Mouse (Mus musculus) embryonic facial prominence, embryonic 15.5 days (tissue): ENCODE measurements around the gene Gpr84. TPM values are rescaled to one million over a fixed set of nuclear protein-coding genes. Genes with fewer than 3 reads are reported as not detected.

Experiments
- ATAC-seq: fragments of 200-750 bp; cut with Nextera tagmentation; 2 replicates; pipeline ENCODE4 v1.8.0; 2017; ENCODE audit warnings: low read depth, moderate TSS enrichment; ENCODE audit not compliant: insufficient number of reproducible peaks, low FRiP score, low TSS enrichment
- H3K27ac ChIP-seq: fragments of 300-500 bp; sonication (generic); replicated peaks from 2 replicates; pipeline ENCODE4 v1.5.1; 2015; ENCODE audit warnings: mild to moderate bottlenecking, inconsistent platforms
- H3K27me3 ChIP-seq: fragments of 300-500 bp; sonication (generic); 2 replicates; pipeline ENCODE4 v1.6.1; 2015; ENCODE audit warnings: inconsistent platforms
- H3K36me3 ChIP-seq: fragments of 300-500 bp; sonication (generic); 2 replicates; pipeline ENCODE4 v1.6.1; 2015; ENCODE audit warnings: mild to moderate bottlenecking, inconsistent platforms
- H3K4me1 ChIP-seq: fragments of 300-500 bp; sonication (generic); 2 replicates; pipeline ENCODE4 v1.6.1; 2015; ENCODE audit warnings: inconsistent platforms
- H3K4me2 ChIP-seq: fragments of 300-500 bp; sonication (generic); replicated peaks from 2 replicates; pipeline ENCODE4 v1.6.1; 2015; ENCODE audit warnings: mild to moderate bottlenecking, inconsistent platforms
- H3K4me3 ChIP-seq: fragments of 300-500 bp; sonication (generic); replicated peaks from 2 replicates; pipeline ENCODE4 v1.5.1; 2015; ENCODE audit warnings: mild to moderate bottlenecking, inconsistent platforms
- H3K9ac ChIP-seq: fragments of 300-500 bp; sonication (generic); 2 replicates; pipeline ENCODE4 v1.6.1; 2015; ENCODE audit warnings: inconsistent platforms
- H3K9me3 ChIP-seq: fragments of 300-500 bp; sonication (generic); replicated peaks from 2 replicates; pipeline ENCODE4 v1.6.1; 2016; ENCODE audit warnings: inconsistent platforms
- WGBS: fragments of 180-500 bp; shearing (Covaris S2); methylation state at CpG from one replicate; pipeline ENCODE4 v1.1.7; 2015; 5-methylcytosine and 5-hydroxymethylcytosine counted together
- polyA plus RNA-seq: library from polyadenylated mRNA; unstranded; fragments of >200 nt; fragmentation: Nextera tagmentation; extraction: Ambion mirVana; gene quantifications from 2 replicates; pipeline ENCODE4 v1.2.1, GENCODE M21; 2015

The Gpr84 gene
- polyA plus RNA-seq, 1 experiment from 2014 or later: 0.73 TPM

- Histone ChIP-seq H3K9me3 (no peaks in the 10 kb centered on the region), H3K9ac (no peak overlapping the region), H3K4me1 (peaks cover 74% of the 10 kb centered on the region), H3K36me3 (no peaks in the 10 kb centered on the region), H3K27ac (no peak overlapping the region; the same call in 1 of the 2 replicates), H3K27me3 (peaks cover 14% of the 10 kb centered on the region; the same call in 1 of the 2 replicates), H3K4me3 (no peak overlapping the region), H3K4me2 (no peak overlapping the region)
- ATAC-seq: no peak
- WGBS: 18% methylated on average over 7 of the region's 7 CpGs
These were observed 25.2 kb upstream of the Gpr84 start for GRCm38 (mm10) chr15:103335488-103336235.

DNA sequence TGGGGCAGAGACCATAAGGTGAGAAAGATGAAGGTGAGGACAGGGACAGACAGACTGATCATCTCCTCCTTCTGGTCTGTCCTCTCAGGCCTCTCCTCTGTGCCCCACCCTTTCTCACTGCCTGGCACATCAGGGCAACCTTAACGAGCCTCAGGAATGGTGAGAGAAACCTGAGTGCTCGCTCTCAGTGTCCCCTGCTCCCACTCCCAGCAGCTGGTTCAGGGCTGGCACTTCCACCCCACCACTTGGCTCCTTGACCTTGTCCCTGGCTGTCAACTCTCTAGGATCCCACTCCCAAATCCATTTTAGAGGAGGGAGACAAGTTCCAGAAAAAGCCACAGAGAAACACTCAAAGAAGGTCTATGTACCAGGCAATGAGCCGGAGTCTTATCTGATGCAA lies 24.6 kb upstream of the Gpr84 start:
- WGBS: 42% methylated on average over 3 of the region's 3 CpGs
- Histone ChIP-seq H3K27me3 (peaks cover 9% of the 10 kb centered on the region; the same call in 1 of the 2 replicates), H3K4me3 (no peak overlapping the region), H3K4me1 (peaks cover 68% of the 10 kb centered on the region), H3K27ac (no peak overlapping the region), H3K4me2 (no peak overlapping the region), H3K36me3 (no peaks in the 10 kb centered on the region), H3K9ac (no peak overlapping the region), H3K9me3 (no peaks in the 10 kb centered on the region)
- ATAC-seq: no peak

DNA sequence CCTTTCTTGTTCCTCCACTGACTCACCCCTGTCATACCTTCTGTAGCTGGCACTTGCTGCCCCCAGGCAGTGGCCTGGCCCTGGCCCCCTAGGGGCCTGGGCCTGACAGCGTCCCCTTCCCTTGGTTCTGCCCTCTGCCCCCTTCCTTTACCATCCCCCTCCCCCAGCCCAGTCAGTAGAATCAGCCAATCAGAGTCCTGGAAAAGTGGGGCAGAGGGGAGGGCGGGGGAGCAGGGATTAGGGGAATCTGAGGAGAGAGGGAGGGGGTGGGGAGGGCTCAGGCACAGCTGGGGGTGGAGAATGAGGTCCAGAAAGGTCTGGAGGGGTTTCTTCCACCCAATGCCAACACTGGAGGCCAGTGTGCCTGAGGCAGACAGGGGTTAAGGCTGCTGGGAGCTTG lies 23.8 kb upstream of the Gpr84 start:
- 0 out of 2 replicates have a peak overlapping the region, but pooled peaks have one; percentile 4 for H3K9ac ChIP-seq
- H3K27ac ChIP-seq: no peak overlapping the region
- no peak overlapping the region for H3K4me3 ChIP-seq
- no peak for ATAC-seq
- WGBS: 9% methylated on average over 2 of the region's 2 CpGs
- peaks cover 62% of the 10 kb centered on the region for H3K4me1 ChIP-seq
- H3K4me2 ChIP-seq: no peak overlapping the region
- H3K36me3 ChIP-seq: no peaks in the 10 kb centered on the region
- peaks cover 4% of the 10 kb centered on the region; the same call in 1 of the 2 replicates for H3K27me3 ChIP-seq
- H3K9me3 ChIP-seq: no peaks in the 10 kb centered on the region

GRCm38 (mm10) chr15:103333738-103334137 lies 23.3 kb upstream of the Gpr84 start:
- H3K4me2 ChIP-seq: no peak overlapping the region
- H3K27me3 ChIP-seq: no peaks in the 10 kb centered on the region
- peaks cover 58% of the 10 kb centered on the region for H3K4me1 ChIP-seq
- no peak for ATAC-seq
- 61% methylated on average over 5 of the region's 5 CpGs for WGBS
- H3K27ac ChIP-seq: no peak overlapping the region
- no peaks in the 10 kb centered on the region for H3K36me3 ChIP-seq
- no peak overlapping the region for H3K4me3 ChIP-seq
- H3K9ac ChIP-seq: 0 out of 2 replicates have a peak overlapping the region, but pooled peaks have one; percentile 4
- no peaks in the 10 kb centered on the region for H3K9me3 ChIP-seq

- WGBS: 49% methylated on average over 5 of the region's 5 CpGs
- H3K9ac ChIP-seq: no peak overlapping the region
These were observed 22.7 kb upstream of the Gpr84 start for GRCm38 (mm10) chr15:103333081-103333615.

DNA sequence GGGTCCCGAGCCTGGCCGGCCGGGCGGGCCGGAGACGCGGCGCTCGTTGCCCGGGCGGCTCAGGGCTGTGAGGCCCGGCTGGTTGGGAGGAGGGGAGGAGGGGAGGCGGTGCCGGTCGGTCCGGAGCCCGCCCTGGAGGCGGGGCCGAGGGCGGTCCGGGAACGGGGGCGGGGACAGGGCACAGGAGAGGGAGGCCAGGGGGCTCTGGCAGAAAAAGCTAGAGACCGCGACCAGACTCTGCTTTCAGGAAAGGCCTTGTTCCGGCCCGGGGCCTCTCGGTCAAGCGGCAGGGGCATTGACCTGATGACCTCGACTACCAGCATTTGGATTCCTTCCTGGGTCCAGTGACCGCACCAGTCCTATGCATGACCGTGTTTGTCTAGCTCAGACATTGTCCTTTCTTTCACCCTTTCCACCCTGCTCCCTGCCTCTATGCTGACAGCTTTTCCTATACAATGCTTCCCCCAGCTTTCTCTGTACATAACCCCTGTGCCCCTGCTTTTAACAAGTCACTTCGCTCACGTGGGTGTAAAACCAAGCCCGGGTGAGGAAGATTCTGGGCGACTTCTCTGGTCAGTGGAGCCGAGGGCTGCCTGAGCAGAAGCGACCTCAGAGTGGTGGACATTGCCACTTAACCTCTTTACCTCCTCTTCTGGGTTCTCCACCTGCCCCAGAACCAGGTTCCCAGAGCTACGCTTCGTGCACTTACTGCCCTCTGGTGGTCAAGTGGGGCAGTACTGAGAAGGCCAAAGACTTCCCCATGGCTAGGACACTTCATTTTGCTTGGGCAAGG lies 13.2 kb upstream of the Gpr84 start:
- Histone ChIP-seq H3K4me2 (peak overlapping the region; percentile 93), H3K27me3 (no peaks in the 10 kb centered on the region), H3K9me3 (no peaks in the 10 kb centered on the region), H3K27ac (peak overlapping the region; percentile 65), H3K4me3 (peak overlapping the region; percentile 69), H3K36me3 (peaks cover 7% of the 10 kb centered on the region), H3K9ac (peak overlapping the region; percentile 73), H3K4me1 (peaks cover 35% of the 10 kb centered on the region)
- WGBS: 2% methylated on average over 35 of the region's 40 CpGs
- peak; percentile 96 for ATAC-seq

More at GRCm38 (mm10) chr15:103333081-103333615, 22.7 kb upstream of the Gpr84 start:
- Histone ChIP-seq H3K9me3 (no peaks in the 10 kb centered on the region), H3K4me3 (no peak overlapping the region), H3K27me3 (no peaks in the 10 kb centered on the region), H3K27ac (peak overlapping the region; percentile 41; the same call in 1 of the 2 replicates), H3K4me1 (peaks cover 52% of the 10 kb centered on the region), H3K4me2 (no peak overlapping the region), H3K36me3 (no peaks in the 10 kb centered on the region)
- no peak for ATAC-seq

DNA sequence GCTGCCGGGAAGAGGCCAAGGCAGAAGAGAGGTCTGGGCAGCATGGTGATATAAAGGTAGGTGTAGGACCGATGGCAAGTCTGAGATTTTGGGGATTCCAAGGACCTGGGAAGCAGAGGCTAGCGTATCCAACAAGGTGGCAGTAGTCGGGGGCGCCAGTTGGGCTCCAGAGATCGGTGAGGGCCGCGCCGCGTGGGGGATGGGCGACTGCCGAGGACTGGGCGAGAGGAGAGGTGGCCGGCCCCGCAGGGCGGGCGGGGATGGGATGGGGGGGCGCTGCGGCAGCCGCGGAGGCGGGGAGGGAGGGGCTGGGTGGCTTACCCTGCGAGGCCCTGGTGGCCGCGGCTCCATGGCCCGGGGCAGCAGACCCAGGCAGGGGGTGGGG lies 12.7 kb upstream of the Gpr84 start:
- Histone ChIP-seq H3K4me3 (peak overlapping the region; percentile 69), H3K4me2 (peak overlapping the region; percentile 93), H3K4me1 (peaks cover 41% of the 10 kb centered on the region), H3K27me3 (no peaks in the 10 kb centered on the region), H3K9ac (peak overlapping the region; percentile 73), H3K36me3 (peaks cover 9% of the 10 kb centered on the region), H3K9me3 (no peaks in the 10 kb centered on the region), H3K27ac (peak overlapping the region; percentile 39; the same call in 1 of the 2 replicates)
- peak; percentile 52; the same call in 1 of the 2 replicates for ATAC-seq
- under 1% methylated on average over 17 of the region's 26 CpGs for WGBS

GRCm38 (mm10) chr15:103322396-103322795 lies 12.0 kb upstream of the Gpr84 start:
- H3K4me1 ChIP-seq: peaks cover 42% of the 10 kb centered on the region
- H3K4me3 ChIP-seq: peak overlapping the region; percentile 69
- H3K36me3 ChIP-seq: peaks cover 13% of the 10 kb centered on the region
- H3K9me3 ChIP-seq: no peaks in the 10 kb centered on the region
- no peak overlapping the region; the same call in 1 of the 2 replicates for H3K27ac ChIP-seq
- peak overlapping the region; percentile 93 for H3K4me2 ChIP-seq
- no peak for ATAC-seq
- WGBS: 43% methylated on average over 4 of the region's 4 CpGs
- H3K9ac ChIP-seq: peak overlapping the region; percentile 73; the same call in 1 of the 2 replicates
- H3K27me3 ChIP-seq: no peaks in the 10 kb centered on the region

GRCm38 (mm10) chr15:103321076-103321475 lies 10.7 kb upstream of the Gpr84 start:
- ATAC-seq: no peak

DNA sequence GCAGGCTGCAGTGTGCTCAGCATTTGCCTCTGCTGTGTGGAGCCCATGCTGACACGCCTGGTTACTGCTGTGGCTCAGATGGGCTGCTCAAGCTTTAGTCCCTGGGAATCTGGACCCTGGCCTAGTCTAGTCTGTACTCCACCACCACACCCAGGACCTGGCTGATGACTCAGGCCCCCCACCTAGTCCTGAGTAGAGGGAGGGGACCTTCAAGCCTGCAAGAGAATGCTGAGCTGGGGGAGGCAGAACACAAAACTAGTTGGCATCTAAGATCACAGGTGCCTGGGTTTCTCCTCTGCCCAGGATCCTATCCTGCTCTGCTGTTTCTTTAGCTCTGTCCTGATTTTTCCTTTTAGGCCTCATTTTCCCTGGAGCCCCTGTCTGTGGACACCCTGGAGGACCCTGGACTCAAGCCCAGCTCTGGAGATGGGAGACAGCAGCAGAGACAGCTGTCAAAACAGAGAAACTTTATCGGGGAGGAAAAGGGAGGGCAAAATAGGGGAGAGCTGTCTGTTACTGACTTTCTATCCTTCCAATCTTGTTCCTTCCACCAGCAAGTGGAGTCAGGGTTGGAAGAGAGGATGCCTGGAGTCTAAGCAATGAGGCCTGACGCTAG lies 7.9 kb upstream of the Gpr84 start:
- H3K4me2 ChIP-seq: no peak overlapping the region
- no peak overlapping the region for H3K9ac ChIP-seq
- H3K27ac ChIP-seq: no peak overlapping the region
- no peak for ATAC-seq
- 57% methylated on average over 3 of the region's 3 CpGs for WGBS
- H3K4me1 ChIP-seq: peaks cover 67% of the 10 kb centered on the region
- H3K9me3 ChIP-seq: no peaks in the 10 kb centered on the region
- H3K27me3 ChIP-seq: no peaks in the 10 kb centered on the region
- peaks cover 16% of the 10 kb centered on the region for H3K36me3 ChIP-seq
- H3K4me3 ChIP-seq: no peak overlapping the region

More at GRCm38 (mm10) chr15:103321076-103321475, 10.7 kb upstream of the Gpr84 start:
- WGBS: 65% methylated on average over 1 of the region's 1 CpGs
- H3K9ac ChIP-seq: no peak overlapping the region
- H3K4me2 ChIP-seq: no peak overlapping the region
- H3K9me3 ChIP-seq: no peaks in the 10 kb centered on the region
- H3K4me3 ChIP-seq: no peak overlapping the region
- H3K4me1 ChIP-seq: peaks cover 48% of the 10 kb centered on the region
- H3K27me3 ChIP-seq: no peaks in the 10 kb centered on the region
- no peak overlapping the region for H3K27ac ChIP-seq
- H3K36me3 ChIP-seq: peaks cover 16% of the 10 kb centered on the region

DNA sequence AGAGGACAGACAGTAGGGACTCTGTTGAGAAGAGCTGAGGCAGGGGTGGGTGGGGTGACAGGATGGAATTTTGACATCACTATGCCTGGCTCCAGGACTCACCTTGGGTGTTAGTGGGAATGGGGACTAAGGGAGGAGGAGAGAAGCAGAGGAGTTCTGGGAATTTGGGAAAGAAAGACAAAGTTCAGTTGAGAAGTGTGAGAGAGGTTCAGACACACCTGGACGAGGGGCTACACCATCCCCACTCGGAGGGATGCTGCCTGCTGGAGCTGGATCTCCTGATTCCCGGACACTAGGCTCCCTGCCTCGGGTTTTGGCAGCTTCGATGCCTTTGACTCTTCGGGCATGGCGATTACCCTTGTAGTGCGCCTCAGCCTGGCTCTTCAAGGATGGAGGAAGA lies 7.3 kb upstream of the Gpr84 start:
- Histone ChIP-seq H3K36me3 (peaks cover 16% of the 10 kb centered on the region), H3K4me3 (no peak overlapping the region), H3K4me1 (peaks cover 64% of the 10 kb centered on the region), H3K27me3 (no peaks in the 10 kb centered on the region), H3K9me3 (no peaks in the 10 kb centered on the region), H3K27ac (no peak overlapping the region), H3K9ac (no peak overlapping the region), H3K4me2 (no peak overlapping the region)
- no peak for ATAC-seq
- 88% methylated on average over 8 of the region's 8 CpGs for whole genome bisulfite sequencing
